ENCODE assay signal across 12 mouse cellular contexts in the genomic region with DNA sequence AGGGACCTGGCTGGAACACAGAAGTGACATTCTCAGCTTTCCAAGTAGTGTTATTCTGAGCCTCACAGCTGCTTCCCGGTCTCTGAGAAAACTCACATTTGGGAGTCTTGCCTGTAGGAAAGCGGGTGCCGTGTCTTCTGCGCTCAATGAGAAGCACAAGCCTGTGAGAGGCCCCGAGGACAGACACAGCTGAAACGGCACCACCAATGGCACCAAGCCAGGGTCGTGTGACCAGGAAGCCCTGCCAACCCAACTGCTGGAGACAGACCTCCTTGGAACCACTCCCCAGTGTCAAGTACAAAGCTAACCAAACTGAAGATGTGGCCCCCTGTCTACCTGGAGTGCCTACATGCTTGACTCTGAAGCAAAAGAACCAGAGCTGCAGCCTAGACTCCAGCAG.
DNase-seq lines count a peak whose midpoint lies in the region; ATAC-seq and TF ChIP-seq lines count a peak whose summit lies in the region.
"Had no signal": no experiment of that assay in that cellular context is flagged by ENCODE, and none has a peak within 500 bp of the region (broad histone marks: within the 10 kb centered on the region; RNA-seq: fewer than 3 reads in every experiment).

No protein-coding gene starts in this region.

- no peak for ATAC-seq in forebrain, embryonic 13.5 days
- ATAC-seq in forebrain, embryonic 16.5 days, result no peak
- no peak for ATAC-seq in CD4-positive, CD25-positive, alpha-beta regulatory T cell, adult 4 months
- ATAC-seq: midbrain, embryonic 16.5 days had no signal

- peaks cover 7% of the 10 kb centered on the region for H3K4me1 ChIP-seq in forebrain, embryonic 13.5 days
- peaks cover 3% of the 10 kb centered on the region for H3K4me1 ChIP-seq in forebrain, embryonic 16.5 days (replicated peaks; ENCODE audit: control insufficient read depth, insufficient read depth, low read length)
- H3K4me1 ChIP-seq: lung, embryonic 15.5 days had no signal

- no peaks in the 10 kb centered on the region for H3K27me3 ChIP-seq in forebrain, embryonic 13.5 days
- no peaks in the 10 kb centered on the region for H3K27me3 ChIP-seq in forebrain, embryonic 16.5 days (replicated peaks; ENCODE audit: control insufficient read depth, insufficient read depth, low read length)
- H3K27me3 ChIP-seq: embryonic facial prominence, embryonic 15.5 days; lung, embryonic 15.5 days had no signal

- no peaks in the 10 kb centered on the region for H3K36me3 ChIP-seq in forebrain, embryonic 13.5 days (ENCODE audit: poor library complexity, severe bottlenecking)
- H3K36me3 ChIP-seq in forebrain, embryonic 16.5 days (ENCODE audit: control insufficient read depth, insufficient read depth), result no peaks in the 10 kb centered on the region
- H3K36me3 ChIP-seq: embryonic facial prominence, embryonic 15.5 days; lung, embryonic 15.5 days had no signal

- no peaks in the 10 kb centered on the region for H3K9me3 ChIP-seq in forebrain, embryonic 13.5 days (replicated peaks)
- no peaks in the 10 kb centered on the region for H3K9me3 ChIP-seq in forebrain, embryonic 16.5 days (ENCODE audit: control insufficient read depth, low read length)
- H3K9me3 ChIP-seq: embryonic facial prominence, embryonic 15.5 days; lung, embryonic 15.5 days had no signal

- H3K4me3 ChIP-seq in left cerebral cortex, adult 2 months, result no peak overlapping the region
- no peak overlapping the region for H3K4me3 ChIP-seq in forebrain, embryonic 13.5 days
- no peak overlapping the region for H3K4me3 ChIP-seq in forebrain, embryonic 16.5 days (replicated peaks; ENCODE audit: low read length)
- H3K4me3 ChIP-seq: embryonic facial prominence, embryonic 15.5 days; lung, embryonic 15.5 days had no signal

- peak; percentile 20 to 48 for DNase-seq in left cerebral cortex, postnatal 25 days (ENCODE audit: low spot score in 2 of 2)
- no peak for DNase-seq in left cerebral cortex, adult 2 months (ENCODE audit: extremely low spot score in 1 of 2, low spot score in 2 of 2)
- peak; percentile 31 for DNase-seq in brain, adult 2 months (ENCODE audit: low read depth, low spot score)
- DNase-seq in gastrocnemius, adult 18-20 months (ENCODE audit: low spot score), result peak; percentile 62
- peak; percentile 53 to 60 for DNase-seq in right cerebral cortex, postnatal 10 days (ENCODE audit: low spot score in 2 of 2)
- DNase-seq: thymus, postnatal 36 days had no signal

- no peak for TF ChIP-seq CTCF in left cerebral cortex, adult 2 months (IDR thresholded peaks at IDR 0.05)

- H3K9ac ChIP-seq in forebrain, embryonic 13.5 days, result no peak overlapping the region
- H3K9ac ChIP-seq in forebrain, embryonic 16.5 days (replicated peaks; ENCODE audit: low read depth, low read length), result no peak overlapping the region
- H3K9ac ChIP-seq: embryonic facial prominence, embryonic 15.5 days; lung, embryonic 15.5 days had no signal

- intact Hi-C loops in left cerebral cortex, postnatal 25 days (cut with DNase I), result no loop called here
- intact Hi-C loops in left cerebral cortex, adult 2 months (cut with DNase I), result no loop called here

- H3K4me2 ChIP-seq in forebrain, embryonic 13.5 days, result no peak overlapping the region
- H3K4me2 ChIP-seq in forebrain, embryonic 16.5 days (ENCODE audit: low read length), result no peak overlapping the region
- H3K4me2 ChIP-seq: embryonic facial prominence, embryonic 15.5 days; lung, embryonic 15.5 days had no signal

- no peak overlapping the region for H3K27ac ChIP-seq in left cerebral cortex, adult 2 months
- no peak overlapping the region for H3K27ac ChIP-seq in forebrain, embryonic 13.5 days
- no peak overlapping the region for H3K27ac ChIP-seq in forebrain, embryonic 16.5 days (ENCODE audit: low read length)
- H3K27ac ChIP-seq: embryonic facial prominence, embryonic 15.5 days; lung, embryonic 15.5 days had no signal

- 80% methylated on average over 7 of the region's 7 CpGs for WGBS in forebrain, embryonic 13.5 days
- 65% methylated on average over 7 of the region's 7 CpGs for WGBS in forebrain, embryonic 16.5 days

Comparison
In these comparisons a context has a peak if more than half of its experiments do, and no peak if none do; other contexts are left out.
1. DNase-seq: peak in left cerebral cortex, postnatal 25 days (2 of 2), brain, adult 2 months (single experiment), gastrocnemius, adult 18-20 months (single experiment) and right cerebral cortex, postnatal 10 days (2 of 2); none in left cerebral cortex, adult 2 months (0 of 2).